8 mouse cellular contexts compared by ENCODE assay signal in the genomic region with DNA sequence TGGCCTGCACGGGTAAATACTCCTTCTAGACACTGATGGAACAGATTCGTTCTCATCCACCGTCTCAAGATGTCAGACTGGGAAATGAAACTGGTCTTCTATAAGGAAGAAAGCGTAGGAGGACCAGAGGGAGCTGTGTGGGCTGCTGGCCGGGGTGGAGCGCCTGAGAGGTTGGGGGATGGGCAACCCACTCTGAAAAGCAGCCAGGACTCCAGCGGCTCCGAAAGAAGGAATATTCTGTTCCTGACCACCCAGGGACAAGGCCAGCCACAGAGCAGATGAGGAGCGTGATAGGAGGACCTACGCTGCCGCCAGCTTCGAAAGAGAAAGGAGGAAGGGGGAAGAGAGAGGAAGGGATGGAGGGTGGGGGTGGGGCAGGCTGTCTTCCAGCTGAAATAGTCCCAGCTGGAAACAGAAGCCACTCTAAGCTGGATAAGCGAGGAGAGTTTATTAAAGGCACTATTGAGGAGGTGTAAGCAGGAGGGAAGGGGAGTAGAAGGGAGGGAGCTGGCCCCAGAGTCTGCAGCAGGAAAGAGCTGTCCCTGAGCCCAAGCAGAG. TPM values are rescaled to one million over a fixed set of nuclear protein-coding genes. Genes with fewer than 3 reads are reported as not detected.
DNase-seq lines count a peak whose midpoint lies in the region; ATAC-seq and TF ChIP-seq lines count a peak whose summit lies in the region.

No protein-coding gene starts in this region.

- H3K79me2 ChIP-seq in heart, adult 2 months (replicated peaks; ENCODE audit: control insufficient read depth, insufficient read depth, low read length), result no peaks in the 10 kb centered on the region

- H3K4me1 ChIP-seq in bone marrow macrophage, adult 2 months (ENCODE audit: control insufficient read depth, insufficient read depth, low read length), result peaks cover 19% of the 10 kb centered on the region
- H3K4me1 ChIP-seq in embryonic facial prominence, embryonic 14.5 days (ENCODE audit: control insufficient read depth, insufficient read depth, low read length), result peaks cover 24% of the 10 kb centered on the region
- peaks cover 10% of the 10 kb centered on the region for H3K4me1 ChIP-seq in heart, adult 2 months (ENCODE audit: control insufficient read depth, insufficient read depth, low read length)
- H3K4me1 ChIP-seq in kidney, adult 2 months (ENCODE audit: control insufficient read depth, insufficient read depth, low read length), result peaks cover 18% of the 10 kb centered on the region; the same call in 1 of the 2 replicates
- H3K4me1 ChIP-seq in limb, embryonic 10.5 days, result peaks cover 42% of the 10 kb centered on the region
- peaks cover 42% of the 10 kb centered on the region for H3K4me1 ChIP-seq in midbrain, embryonic 10.5 days

- no peak for TF ChIP-seq CTCF in bone marrow macrophage, adult 2 months (IDR thresholded peaks at IDR 0.05; ENCODE audit: low read depth, low read length)
- TF ChIP-seq CTCF in heart, adult 2 months (IDR thresholded peaks at IDR 0.05), result no peak
- no peak for TF ChIP-seq CTCF in kidney, adult 2 months (conservative IDR thresholded peaks at IDR 0.05; ENCODE audit: insufficient read depth, insufficient read length, low read depth, low read length)

- H3K4me3 ChIP-seq in bone marrow macrophage, adult 2 months (ENCODE audit: insufficient read depth, low read length), result peak overlapping the region; percentile 62
- peak overlapping the region; percentile 30 for H3K4me3 ChIP-seq in embryonic facial prominence, embryonic 14.5 days (ENCODE audit: low read depth, low read length)
- peak overlapping the region; percentile 29 for H3K4me3 ChIP-seq in heart, adult 2 months
- H3K4me3 ChIP-seq in kidney, adult 2 months (ENCODE audit: insufficient read depth, low read depth, low read length), result peak overlapping the region; percentile 34
- peak overlapping the region; percentile 49 for H3K4me3 ChIP-seq in limb, embryonic 10.5 days
- peak overlapping the region; percentile 49 for H3K4me3 ChIP-seq in midbrain, embryonic 10.5 days

- TF ChIP-seq POLR2A in bone marrow macrophage, adult 2 months (IDR thresholded peaks at IDR 0.05; ENCODE audit: borderline replicate concordance, low read depth, low read length), result no peak
- 0 out of 2 replicates have a peak, but pooled peaks have one; percentile 55 for TF ChIP-seq POLR2A in heart, adult 2 months (IDR thresholded peaks at IDR 0.05; ENCODE audit: insufficient read depth, low read depth, low read length)
- TF ChIP-seq POLR2A in kidney, adult 2 months (IDR thresholded peaks at IDR 0.05; ENCODE audit: low read depth, low read length), result no peak

- H3K9ac ChIP-seq in embryonic facial prominence, embryonic 14.5 days (ENCODE audit: low read depth, low read length), result peak overlapping the region; percentile 38; the same call in 1 of the 2 replicates
- peak overlapping the region; percentile 3; the same call in 1 of the 2 replicates for H3K9ac ChIP-seq in heart, adult 2 months (ENCODE audit: low read depth, low read length)

- 0 out of 2 replicates have a peak, but pooled peaks have one; percentile 8 for TF ChIP-seq EP300 in heart, adult 2 months (IDR thresholded peaks at IDR 0.05; ENCODE audit: insufficient read depth, low read depth, low read length)

- H3K36me3 ChIP-seq in embryonic facial prominence, embryonic 14.5 days (ENCODE audit: control insufficient read depth, insufficient read depth, low read length), result no peaks in the 10 kb centered on the region
- no peaks in the 10 kb centered on the region for H3K36me3 ChIP-seq in heart, adult 2 months (ENCODE audit: control insufficient read depth, insufficient read depth, low read length)
- H3K36me3 ChIP-seq in kidney, adult 2 months (ENCODE audit: control insufficient read depth, insufficient read depth, low read length), result no peaks in the 10 kb centered on the region
- H3K36me3 ChIP-seq in limb, embryonic 10.5 days, result no peaks in the 10 kb centered on the region
- no peaks in the 10 kb centered on the region for H3K36me3 ChIP-seq in midbrain, embryonic 10.5 days

- no peaks in the 10 kb centered on the region for H3K27me3 ChIP-seq in embryonic facial prominence, embryonic 14.5 days (replicated peaks; ENCODE audit: control insufficient read depth, insufficient read depth, low read length)
- no peaks in the 10 kb centered on the region for H3K27me3 ChIP-seq in heart, adult 2 months (ENCODE audit: control insufficient read depth, insufficient read depth, low read length)
- H3K27me3 ChIP-seq in kidney, adult 2 months (replicated peaks; ENCODE audit: control insufficient read depth, insufficient read depth, low read length), result no peaks in the 10 kb centered on the region
- H3K27me3 ChIP-seq in limb, embryonic 10.5 days (ENCODE audit: low read depth, poor library complexity, severe bottlenecking), result no peaks in the 10 kb centered on the region
- H3K27me3 ChIP-seq in midbrain, embryonic 10.5 days (ENCODE audit: low read depth, poor library complexity, severe bottlenecking), result no peaks in the 10 kb centered on the region

- H3K9me3 ChIP-seq in embryonic facial prominence, embryonic 14.5 days (ENCODE audit: control insufficient read depth, low read length), result no peaks in the 10 kb centered on the region
- no peaks in the 10 kb centered on the region for H3K9me3 ChIP-seq in limb, embryonic 10.5 days (replicated peaks)
- no peaks in the 10 kb centered on the region for H3K9me3 ChIP-seq in midbrain, embryonic 10.5 days (replicated peaks)

- WGBS in embryonic facial prominence, embryonic 14.5 days, result 1% methylated on average over 13 of the region's 13 CpGs
- under 1% methylated on average over 13 of the region's 13 CpGs for WGBS in heart, adult 2 months
- WGBS in kidney, adult 2 months, result 5% methylated on average over 13 of the region's 13 CpGs
- 1% methylated on average over 13 of the region's 13 CpGs for WGBS in limb, embryonic 10.5 days
- WGBS in midbrain, embryonic 10.5 days, result under 1% methylated on average over 13 of the region's 13 CpGs

- ATAC-seq in embryonic facial prominence, embryonic 14.5 days (ENCODE audit: low read depth), result peak; percentile 90
- no peak for ATAC-seq in CD4-positive, CD25-positive, alpha-beta regulatory T cell, adult 4 months

- peak overlapping the region; percentile 51 for H3K27ac ChIP-seq in bone marrow macrophage, adult 2 months (ENCODE audit: insufficient read depth, low read depth, low read length)
- peak overlapping the region; percentile 88 for H3K27ac ChIP-seq in embryonic facial prominence, embryonic 14.5 days (replicated peaks; ENCODE audit: low read depth, low read length)
- peak overlapping the region; percentile 84 for H3K27ac ChIP-seq in heart, adult 2 months
- peak overlapping the region; percentile 91 for H3K27ac ChIP-seq in kidney, adult 2 months (ENCODE audit: insufficient read depth, low read depth, low read length)
- H3K27ac ChIP-seq in limb, embryonic 10.5 days, result peak overlapping the region; percentile 93
- peak overlapping the region; percentile 90 for H3K27ac ChIP-seq in midbrain, embryonic 10.5 days (replicated peaks)

- DNase-seq in embryonic facial prominence, embryonic 14.5 days (ENCODE audit: low spot score), result peak; percentile 90
- DNase-seq in heart, adult 2 months, result peak; percentile 77 to 81
- peak; percentile 72 for DNase-seq in kidney, adult 2 months
- peak; percentile 78 for DNase-seq in limb, embryonic 10.5 days (ENCODE audit: low spot score)
- DNase-seq in midbrain, embryonic 10.5 days (ENCODE audit: low spot score), result peak; percentile 86
- DNase-seq in skeletal muscle tissue, adult 2 months (ENCODE audit: low read depth, low spot score), result peak; percentile 80

- intact Hi-C loops in heart, adult 2 months (cut with DNase I), result loop anchor here (2.0 kb wide), 1 partner anchor 31 kb away; no protein-coding TSS in a partner anchor

- peak overlapping the region; percentile 55 for H3K4me2 ChIP-seq in embryonic facial prominence, embryonic 14.5 days (ENCODE audit: low read depth, low read length)

RNA-seq across cellular contexts. Expression of a gene that starts 56.7 kb away (rescaled TPM):
- polyA plus RNA-seq in bone marrow macrophage, adult 2 months (2012; ENCODE audit: insufficient read depth, insufficient read length, missing spikeins), result not detected in 2 replicates
- 0.04 TPM in 1 of 2 replicates, not detected in the other for polyA plus RNA-seq in embryonic facial prominence, embryonic 14.5 days (2014; fragmentation: Nextera tagmentation; extraction: Ambion mirVana)
- total RNA-seq in heart, adult 2 months (2021), result under 1 TPM; 0.07 to 0.10 TPM
- 0.04 TPM in 1 of 2 replicates, not detected in the other for polyA plus RNA-seq in heart, adult 2 months (2012; rRNA removed)
- polyA plus RNA-seq in kidney, adult 2 months (2012; rRNA removed), result 0.02 and 0.03 TPM in 2 replicates
- polyA plus RNA-seq in limb, embryonic 10.5 days (2016; fragmentation: Nextera tagmentation; extraction: Ambion mirVana), result 0.10 and 0.14 TPM in 2 replicates
- polyA plus RNA-seq in midbrain, embryonic 10.5 days (2016; fragmentation: Nextera tagmentation; extraction: Ambion mirVana), result 0.12 TPM in 1 of 2 replicates, not detected in the other
- not detected for polyA plus RNA-seq in CD4-positive, CD25-positive, alpha-beta regulatory T cell, adult 4 months (2017; shearing (Covaris generic))
